Mouse (Mus musculus) embryonic facial prominence, embryonic 12.5 days (tissue): Measurements from ENCODE around the gene Tmem230. TPM values are rescaled to one million over a fixed set of nuclear protein-coding genes. Genes with fewer than 3 reads are reported as not detected.
"Not testable (repeated sequence)": the region's sequence is repeated elsewhere in the genome, so short reads cannot be mapped to it uniquely, and the experiment has no call there.

Experiments used
- ATAC-seq: fragments of 200-750 bp; cut with Nextera tagmentation; 2 replicates; pipeline ENCODE4 v1.8.0; 2017; ENCODE audit not compliant: insufficient number of reproducible peaks, insufficient read depth, low FRiP score, low TSS enrichment
- H3K27ac ChIP-seq: fragments of 300-500 bp; sonication (generic); 2 replicates; pipeline ENCODE4 v1.5.1; 2016; ENCODE audit warnings: mild to moderate bottlenecking
- H3K27me3 ChIP-seq: fragments of 300-500 bp; sonication (generic); 2 replicates; pipeline ENCODE4 v1.6.1; 2016; ENCODE audit warnings: mild to moderate bottlenecking, moderate library complexity
- H3K36me3 ChIP-seq: fragments of 300-500 bp; sonication (generic); 2 replicates; pipeline ENCODE4 v1.6.1; 2016; ENCODE audit warnings: mild to moderate bottlenecking
- H3K4me1 ChIP-seq: fragments of 300-500 bp; sonication (generic); 2 replicates; pipeline ENCODE4 v1.6.1; 2016
- H3K4me2 ChIP-seq: fragments of 300-500 bp; sonication (generic); replicated peaks from 2 replicates; pipeline ENCODE4 v1.6.1; 2016; ENCODE audit warnings: mild to moderate bottlenecking, moderate library complexity
- H3K4me3 ChIP-seq: fragments of 300-500 bp; sonication (generic); 2 replicates; pipeline ENCODE4 v1.5.1; 2016; ENCODE audit warnings: mild to moderate bottlenecking
- H3K9ac ChIP-seq: fragments of 300-500 bp; sonication (generic); 2 replicates; pipeline ENCODE4 v1.6.1; 2016; ENCODE audit warnings: mild to moderate bottlenecking, moderate library complexity
- H3K9me3 ChIP-seq: fragments of 300-500 bp; sonication (generic); 2 replicates; pipeline ENCODE4 v1.6.1; 2016; ENCODE audit warnings: mild to moderate bottlenecking, moderate library complexity
- WGBS: fragments of 180-500 bp; shearing (Covaris S2); methylation state at CpG from one replicate; pipeline ENCODE4 v1.1.7; 2016; 5-methylcytosine and 5-hydroxymethylcytosine counted together
- polyA plus RNA-seq: library from polyadenylated mRNA; unstranded; fragments of >200 nt; fragmentation: Nextera tagmentation; extraction: Ambion mirVana; gene quantifications from 2 replicates; pipeline ENCODE4 v1.2.1, GENCODE M21; 2016

Gene Tmem230
- polyA plus RNA-seq, 1 experiment from 2014 or later = 54.8 TPM

GRCm38 (mm10) chr2:132251911-132252310, 4.3 kb upstream of the Tmem230 start:
- no peaks in the 10 kb centered on the region for H3K9me3 ChIP-seq
- H3K36me3 ChIP-seq = peaks cover 21% of the 10 kb centered on the region
- peak overlapping the region; percentile 50 for H3K4me3 ChIP-seq
- H3K9ac ChIP-seq = peak overlapping the region; percentile 50
- H3K4me2 ChIP-seq = peak overlapping the region; percentile 47
- no peaks in the 10 kb centered on the region for H3K27me3 ChIP-seq
- no peak for ATAC-seq
- 13% methylated on average over 8 of the region's 8 CpGs for WGBS
- H3K27ac ChIP-seq = peak overlapping the region; percentile 81; the same call in 1 of the 2 replicates
- H3K4me1 ChIP-seq = peaks cover 15% of the 10 kb centered on the region; the same call in 1 of the 2 replicates

- Histone ChIP-seq H3K36me3 (peaks cover 13% of the 10 kb centered on the region; the same call in 1 of the 2 replicates), H3K27ac (no peak overlapping the region)
Observed at GRCm38 (mm10) chr2:132243370-132243769, 4.2 kb downstream of the Tmem230 start.

GRCm38 (mm10) chr2:132240457-132240856, 7.2 kb downstream of the Tmem230 start:
- H3K4me2 ChIP-seq, H3K9ac ChIP-seq, H3K27ac ChIP-seq, H3K4me3 ChIP-seq, ATAC-seq, H3K27me3 ChIP-seq, H3K9me3 ChIP-seq, H3K4me1 ChIP-seq: not testable (repeated sequence)
- peaks cover 13% of the 10 kb centered on the region; the same call in 1 of the 2 replicates for H3K36me3 ChIP-seq
- WGBS = 35% methylated on average over 8 of the region's 10 CpGs

More at GRCm38 (mm10) chr2:132243370-132243769, 4.2 kb downstream of the Tmem230 start:
- ATAC-seq = no peak
- Histone ChIP-seq H3K27me3 (no peaks in the 10 kb centered on the region), H3K9me3 (no peaks in the 10 kb centered on the region), H3K4me1 (no peaks in the 10 kb centered on the region), H3K4me2 (no peak overlapping the region), H3K4me3 (no peak overlapping the region), H3K9ac (no peak overlapping the region)
- 93% methylated on average over 3 of the region's 3 CpGs for WGBS

GRCm38 (mm10) chr2:132239434-132239833, 8.2 kb downstream of the Tmem230 start:
- not testable (repeated sequence) for H3K36me3 ChIP-seq, H3K4me1 ChIP-seq, H3K27ac ChIP-seq, H3K9me3 ChIP-seq, H3K4me3 ChIP-seq, H3K27me3 ChIP-seq, ATAC-seq, H3K9ac ChIP-seq, H3K4me2 ChIP-seq
- 90% methylated on average over 3 of the region's 3 CpGs for WGBS

GRCm38 (mm10) chr2:132235975-132236374, 11.6 kb downstream of the Tmem230 start:
- Histone ChIP-seq H3K4me1 (no peaks in the 10 kb centered on the region), H3K27me3 (no peaks in the 10 kb centered on the region), H3K27ac (no peak overlapping the region), H3K36me3 (no peaks in the 10 kb centered on the region), H3K9ac (no peak overlapping the region), H3K9me3 (no peaks in the 10 kb centered on the region), H3K4me2 (no peak overlapping the region), H3K4me3 (no peak overlapping the region)
- 75% methylated on average over 7 of the region's 7 CpGs for WGBS
- ATAC-seq = no peak

GRCm38 (mm10) chr2:132235291-132235690, 12.3 kb downstream of the Tmem230 start:
- Histone ChIP-seq H3K9me3 (no peaks in the 10 kb centered on the region), H3K4me2 (no peak overlapping the region), H3K9ac (no peak overlapping the region), H3K27me3 (no peaks in the 10 kb centered on the region), H3K4me3 (no peak overlapping the region), H3K4me1 (no peaks in the 10 kb centered on the region), H3K36me3 (no peaks in the 10 kb centered on the region), H3K27ac (no peak overlapping the region)
- 47% methylated on average over 2 of the region's 2 CpGs for WGBS
- no peak for ATAC-seq

- no peak overlapping the region for H3K27ac ChIP-seq
- H3K4me1 ChIP-seq = no peaks in the 10 kb centered on the region
- 63% methylated on average over 16 of the region's 16 CpGs for WGBS
- H3K4me3 ChIP-seq = no peak overlapping the region
- no peak overlapping the region for H3K9ac ChIP-seq
- H3K27me3 ChIP-seq = no peaks in the 10 kb centered on the region
- no peak overlapping the region for H3K4me2 ChIP-seq
- ATAC-seq = no peak
- no peaks in the 10 kb centered on the region for H3K36me3 ChIP-seq
- no peaks in the 10 kb centered on the region for H3K9me3 ChIP-seq
Observed at GRCm38 (mm10) chr2:132233985-132234765, 13.4 kb downstream of the Tmem230 start.

- ATAC-seq = no peak
- Histone ChIP-seq H3K27me3 (no peaks in the 10 kb centered on the region), H3K9me3 (no peaks in the 10 kb centered on the region), H3K4me3 (no peak overlapping the region), H3K36me3 (no peaks in the 10 kb centered on the region), H3K9ac (no peak overlapping the region), H3K4me1 (no peaks in the 10 kb centered on the region), H3K27ac (no peak overlapping the region), H3K4me2 (no peak overlapping the region)
- WGBS = 79% methylated on average over 3 of the region's 3 CpGs
Observed at GRCm38 (mm10) chr2:132232413-132232945, 15.1 kb downstream of the Tmem230 start.

GRCm38 (mm10) chr2:132224359-132224758, 23.2 kb downstream of the Tmem230 start:
- Histone ChIP-seq H3K9ac (no peak overlapping the region), H3K4me1 (no peaks in the 10 kb centered on the region), H3K36me3 (no peaks in the 10 kb centered on the region), H3K9me3 (no peaks in the 10 kb centered on the region), H3K4me2 (no peak overlapping the region), H3K27ac (no peak overlapping the region), H3K4me3 (no peak overlapping the region), H3K27me3 (no peaks in the 10 kb centered on the region)
- WGBS = 86% methylated on average over 4 of the region's 4 CpGs
- no peak for ATAC-seq

GRCm38 (mm10) chr2:132221611-132222073, 26.0 kb downstream of the Tmem230 start:
- no peaks in the 10 kb centered on the region for H3K36me3 ChIP-seq
- H3K9ac ChIP-seq = no peak overlapping the region
- H3K4me3 ChIP-seq = no peak overlapping the region
- H3K4me2 ChIP-seq = no peak overlapping the region
- H3K4me1 ChIP-seq = no peaks in the 10 kb centered on the region
- H3K9me3 ChIP-seq = no peaks in the 10 kb centered on the region
- H3K27ac ChIP-seq = no peak overlapping the region
- no peaks in the 10 kb centered on the region for H3K27me3 ChIP-seq
- WGBS = 69% methylated on average over 11 of the region's 11 CpGs
- no peak for ATAC-seq

GRCm38 (mm10) chr2:132211995-132212656, 35.5 kb downstream of the Tmem230 start:
- Histone ChIP-seq H3K4me1 (no peaks in the 10 kb centered on the region), H3K9me3 (no peaks in the 10 kb centered on the region), H3K4me3 (no peak overlapping the region), H3K9ac (no peak overlapping the region), H3K27ac (no peak overlapping the region), H3K36me3 (no peaks in the 10 kb centered on the region), H3K4me2 (no peak overlapping the region), H3K27me3 (no peaks in the 10 kb centered on the region)
- ATAC-seq = no peak
- 87% methylated on average over 5 of the region's 5 CpGs for WGBS
